Mouse (Mus musculus) neural tube, embryonic 12.5 days (tissue): ENCODE data around the gene Rnft1. TPM values are rescaled to one million over a fixed set of nuclear protein-coding genes. Genes with fewer than 3 reads are reported as not detected.
A peak's percentile ranks its signal among the peaks of the same experiment; 100 is the strongest.

Experiments used
- ATAC-seq: fragments of 200-750 bp; cut with Nextera tagmentation; 2 replicates; pipeline ENCODE4 v1.8.0; 2017; ENCODE audit warnings: low read depth, mild to moderate bottlenecking, moderate TSS enrichment, moderate library complexity; ENCODE audit not compliant: low FRiP score
- H3K27ac ChIP-seq: fragments of 300-500 bp; sonication (generic); 2 replicates; pipeline ENCODE4 v1.5.1; 2016
- H3K27me3 ChIP-seq: fragments of 300-500 bp; sonication (generic); replicated peaks from 2 replicates; pipeline ENCODE4 v1.6.1; 2016; ENCODE audit warnings: mild to moderate bottlenecking
- H3K36me3 ChIP-seq: fragments of 300-500 bp; sonication (generic); 2 replicates; pipeline ENCODE4 v1.6.1; 2016; ENCODE audit warnings: mild to moderate bottlenecking
- H3K4me1 ChIP-seq: fragments of 300-500 bp; sonication (generic); 2 replicates; pipeline ENCODE4 v1.6.1; 2016
- H3K4me2 ChIP-seq: fragments of 300-500 bp; sonication (generic); replicated peaks from 2 replicates; pipeline ENCODE4 v1.6.1; 2016; ENCODE audit warnings: mild to moderate bottlenecking
- H3K4me3 ChIP-seq: fragments of 300-500 bp; sonication (generic); 2 replicates; pipeline ENCODE4 v1.5.1; 2016
- H3K9ac ChIP-seq: fragments of 300-500 bp; sonication (generic); 2 replicates; pipeline ENCODE4 v1.6.1; 2016; ENCODE audit warnings: mild to moderate bottlenecking
- H3K9me3 ChIP-seq: fragments of 300-500 bp; sonication (generic); 2 replicates; pipeline ENCODE4 v1.6.1; 2016; ENCODE audit warnings: mild to moderate bottlenecking
- WGBS: fragments of 180-500 bp; shearing (Covaris S2); methylation state at CpG from one replicate; pipeline ENCODE4 v1.1.7; 2016; 5-methylcytosine and 5-hydroxymethylcytosine counted together
- polyA plus RNA-seq: library from polyadenylated mRNA; unstranded; fragments of >200 nt; fragmentation: Nextera tagmentation; extraction: Ambion mirVana; gene quantifications from 2 replicates; pipeline ENCODE4 v1.2.1, GENCODE M21; 2016

Rnft1 gene
- polyA plus RNA-seq, 1 experiment from 2014 or later, result 19.4 TPM

DNA sequence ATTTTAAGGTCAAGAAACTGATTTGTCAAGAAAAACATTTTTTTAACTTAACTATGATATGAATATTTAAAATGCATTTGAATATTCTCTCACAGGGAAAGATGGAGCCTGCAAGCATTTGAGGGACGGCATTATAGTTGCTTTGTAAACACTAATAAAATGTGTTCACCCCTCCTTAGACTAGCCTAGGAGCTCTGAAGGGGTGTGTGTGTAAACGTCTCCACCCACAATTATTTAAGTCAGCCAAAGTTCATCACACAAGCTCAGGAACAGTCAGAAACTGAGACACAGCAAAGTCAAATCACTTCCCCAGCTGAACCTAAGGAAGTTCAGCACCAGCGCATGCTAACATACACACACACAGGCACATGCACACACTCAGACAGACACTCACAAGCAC, 10.9 kb upstream of the Rnft1 start:
- Histone ChIP-seq H3K27ac (no peak overlapping the region), H3K4me1 (no peaks in the 10 kb centered on the region), H3K9me3 (no peaks in the 10 kb centered on the region), H3K4me3 (no peak overlapping the region), H3K4me2 (no peak overlapping the region), H3K27me3 (no peaks in the 10 kb centered on the region), H3K9ac (no peak overlapping the region), H3K36me3 (no peaks in the 10 kb centered on the region)
- no peak for ATAC-seq
- 66% methylated on average over 3 of the region's 3 CpGs for WGBS

DNA sequence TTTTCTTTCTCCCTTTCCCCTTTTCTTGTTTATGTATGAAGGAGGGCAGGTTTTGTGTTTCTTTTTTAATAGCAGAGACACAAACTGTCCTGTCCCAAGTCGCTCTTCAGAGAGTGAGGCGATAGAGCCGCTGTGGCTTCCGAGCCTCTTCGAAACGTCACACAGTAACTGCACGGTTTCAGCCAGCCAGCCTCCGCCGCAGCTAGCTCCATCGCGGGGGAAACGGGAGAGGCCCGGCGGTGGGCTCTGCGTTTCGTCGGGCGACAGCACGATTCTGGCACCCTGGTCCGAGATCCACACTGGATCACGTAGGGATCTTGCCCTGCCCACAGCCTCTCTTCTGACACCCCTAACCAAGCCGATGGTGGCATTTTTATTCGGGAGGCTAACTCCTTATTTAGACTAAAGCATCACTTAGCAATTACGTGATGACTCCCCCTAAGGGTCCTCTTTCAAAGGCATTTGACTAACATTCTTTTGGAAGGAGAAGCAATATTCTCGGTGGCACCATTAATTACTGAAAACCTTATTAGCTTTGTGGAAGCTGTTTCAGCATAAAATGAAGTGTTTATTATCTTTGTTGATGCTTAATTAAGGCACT, 553 bp downstream of the Rnft1 start:
- Histone ChIP-seq H3K9ac (peak overlapping the region; percentile 66), H3K27me3 (no peaks in the 10 kb centered on the region), H3K4me2 (peak overlapping the region; percentile 70), H3K9me3 (no peaks in the 10 kb centered on the region), H3K4me1 (peaks cover 9% of the 10 kb centered on the region), H3K4me3 (peak overlapping the region; percentile 61), H3K36me3 (peaks cover 4% of the 10 kb centered on the region), H3K27ac (peak overlapping the region; percentile 46; the same call in 1 of the 2 replicates)
- WGBS, result under 1% methylated on average over 25 of the region's 25 CpGs
- ATAC-seq, result peak; percentile 61

DNA sequence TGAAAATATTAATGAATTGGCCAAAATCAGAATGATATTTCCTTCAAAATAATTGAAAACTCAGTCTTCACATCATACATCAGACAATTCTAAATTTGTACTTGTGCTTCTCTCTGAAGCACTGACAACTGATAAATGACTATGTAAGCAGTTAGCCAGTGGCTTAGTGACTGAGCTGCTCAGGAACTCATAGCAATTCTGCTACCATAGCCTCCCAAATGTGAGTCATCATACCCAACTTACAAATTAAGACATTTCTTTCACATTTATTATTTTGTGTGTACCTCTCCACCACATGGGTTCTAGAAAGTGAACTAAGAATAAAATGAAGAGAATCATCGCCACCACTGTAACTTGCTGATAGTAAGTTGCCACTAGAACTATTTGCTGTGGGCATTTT, 6.3 kb downstream of the Rnft1 start:
- WGBS, result 100% methylated on average over 1 of the region's 1 CpGs

DNA sequence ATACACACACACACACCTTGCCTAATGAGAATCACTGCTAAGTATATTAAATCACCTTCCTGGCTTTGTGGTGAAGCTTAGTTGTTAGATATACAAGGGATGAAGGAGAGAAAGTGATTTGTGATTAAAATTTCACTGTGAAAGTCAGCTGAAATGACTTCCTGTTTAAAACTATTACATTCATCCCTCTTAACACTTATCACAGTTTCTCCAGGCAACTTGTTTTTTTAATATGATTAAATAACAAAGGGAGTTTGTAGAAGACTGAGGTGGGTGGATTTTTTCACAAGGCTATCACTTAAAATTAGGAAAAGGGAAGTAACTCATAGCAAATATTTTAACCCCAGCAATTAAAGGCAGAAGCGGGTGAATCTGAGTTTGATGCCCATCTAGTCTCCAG, 12.9 kb downstream of the Rnft1 start:
- Histone ChIP-seq H3K27me3 (no peaks in the 10 kb centered on the region), H3K27ac (no peak overlapping the region), H3K4me3 (no peak overlapping the region), H3K9me3 (no peaks in the 10 kb centered on the region), H3K4me2 (no peak overlapping the region), H3K4me1 (no peaks in the 10 kb centered on the region), H3K9ac (no peak overlapping the region), H3K36me3 (peaks cover 21% of the 10 kb centered on the region)
- 96% methylated on average over 1 of the region's 1 CpGs for WGBS
- ATAC-seq, result no peak

More for the DNA sequence above, 6.3 kb downstream of the Rnft1 start:
- no peak for ATAC-seq
- no peak overlapping the region for H3K27ac ChIP-seq
- H3K27me3 ChIP-seq, result no peaks in the 10 kb centered on the region
- no peak overlapping the region for H3K4me2 ChIP-seq
- peaks cover 5% of the 10 kb centered on the region for H3K4me1 ChIP-seq
- no peak overlapping the region for H3K9ac ChIP-seq
- peaks cover 16% of the 10 kb centered on the region for H3K36me3 ChIP-seq
- H3K4me3 ChIP-seq, result no peak overlapping the region
- no peaks in the 10 kb centered on the region for H3K9me3 ChIP-seq

DNA sequence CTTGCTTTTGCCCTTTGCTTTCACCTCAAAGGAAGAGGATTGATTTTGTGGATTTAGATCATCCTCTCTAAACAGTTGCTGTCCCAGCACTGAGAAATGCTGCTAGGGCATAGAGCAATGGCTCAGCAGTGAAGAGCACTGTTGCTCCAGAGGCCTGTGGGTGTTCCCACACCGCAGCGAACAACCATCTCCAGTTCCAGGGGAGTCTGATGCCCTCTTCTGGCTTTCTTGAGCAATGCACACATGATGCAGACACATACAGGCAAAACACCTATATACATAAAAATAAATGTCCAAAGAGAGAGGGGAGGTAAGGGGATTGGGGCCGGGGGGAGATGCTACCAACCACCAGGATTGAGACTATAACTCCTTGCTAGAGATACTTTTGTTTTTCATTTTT, 13.5 kb downstream of the Rnft1 start:
- no peaks in the 10 kb centered on the region for H3K27me3 ChIP-seq
- ATAC-seq, result no peak
- H3K9me3 ChIP-seq, result no peaks in the 10 kb centered on the region
- H3K4me1 ChIP-seq, result no peaks in the 10 kb centered on the region
- 77% methylated on average over 3 of the region's 3 CpGs for WGBS
- H3K9ac ChIP-seq, result no peak overlapping the region
- no peak overlapping the region for H3K4me2 ChIP-seq
- no peak overlapping the region for H3K27ac ChIP-seq
- peaks cover 21% of the 10 kb centered on the region for H3K36me3 ChIP-seq
- H3K4me3 ChIP-seq, result no peak overlapping the region

DNA sequence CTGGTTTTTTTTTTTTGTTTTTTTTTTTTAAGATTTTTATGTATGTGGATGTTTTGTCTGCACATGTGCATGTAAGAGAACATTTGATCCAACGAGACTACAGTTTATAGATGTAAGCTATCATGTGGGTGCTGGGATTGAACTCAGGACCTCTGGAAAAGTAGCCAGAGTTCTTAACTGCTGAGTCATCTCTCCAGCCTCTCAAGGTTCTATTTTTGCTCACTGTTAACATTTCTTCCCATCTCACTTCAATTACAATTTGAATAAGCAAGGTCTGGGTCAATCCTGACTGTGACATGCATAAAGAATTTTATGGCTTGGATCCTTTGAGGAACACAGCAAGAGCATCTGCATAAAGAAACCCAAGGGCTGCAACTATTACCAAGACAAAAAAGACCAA, 16.3 kb downstream of the Rnft1 start:
- Histone ChIP-seq H3K27me3 (no peaks in the 10 kb centered on the region), H3K9ac (no peak overlapping the region), H3K9me3 (no peaks in the 10 kb centered on the region), H3K36me3 (peaks cover 29% of the 10 kb centered on the region), H3K4me1 (no peaks in the 10 kb centered on the region), H3K4me3 (no peak overlapping the region), H3K4me2 (no peak overlapping the region), H3K27ac (no peak overlapping the region)
- ATAC-seq, result no peak
- 58% methylated on average over 1 of the region's 1 CpGs for WGBS

DNA sequence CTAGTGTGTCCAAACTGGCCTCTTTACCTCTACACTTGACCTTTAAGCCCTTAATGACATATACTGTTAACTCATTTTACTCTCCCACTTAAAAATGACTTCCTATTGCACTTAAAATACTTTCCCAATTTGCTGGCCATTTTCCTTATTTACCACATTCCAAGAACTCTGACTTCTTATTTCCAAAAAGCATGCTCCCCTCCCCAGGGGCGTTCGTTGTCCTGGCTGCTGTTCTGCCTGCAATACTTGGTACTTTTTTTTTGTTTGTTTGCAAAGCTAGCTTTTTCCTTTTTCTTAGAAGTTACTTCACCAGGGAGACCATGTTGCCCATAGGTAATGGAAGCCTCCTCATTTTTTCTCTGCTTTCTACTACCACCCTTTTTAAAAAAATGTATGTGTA, 18.7 kb downstream of the Rnft1 start:
- H3K27me3 ChIP-seq, result no peaks in the 10 kb centered on the region
- no peak overlapping the region for H3K9ac ChIP-seq
- no peak for ATAC-seq
- H3K27ac ChIP-seq, result no peak overlapping the region
- no peaks in the 10 kb centered on the region for H3K9me3 ChIP-seq
- H3K4me3 ChIP-seq, result no peak overlapping the region
- H3K36me3 ChIP-seq, result peaks cover 38% of the 10 kb centered on the region
- H3K4me2 ChIP-seq, result no peak overlapping the region
- no peaks in the 10 kb centered on the region for H3K4me1 ChIP-seq
- WGBS, result 93% methylated on average over 2 of the region's 2 CpGs

DNA sequence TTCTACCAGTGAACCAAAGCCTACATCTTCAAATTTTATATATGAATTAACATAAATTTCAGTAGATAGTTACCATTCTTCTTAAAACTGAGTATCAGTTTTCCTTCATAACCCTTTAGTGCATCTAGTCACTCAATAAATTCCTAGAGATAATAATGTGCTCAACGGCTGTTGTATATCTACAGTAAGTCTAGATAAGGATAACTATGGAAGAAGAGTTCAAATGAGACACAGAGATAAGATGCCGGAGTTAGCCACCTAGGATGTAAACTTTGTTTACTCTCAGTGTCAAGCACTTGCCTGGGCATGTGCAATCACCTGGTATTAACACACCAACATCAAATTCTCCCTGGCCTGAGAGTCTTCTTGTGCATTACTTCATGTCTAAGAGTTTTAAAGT, 22.9 kb downstream of the Rnft1 start:
- Histone ChIP-seq H3K9me3 (no peaks in the 10 kb centered on the region), H3K4me2 (no peak overlapping the region), H3K4me3 (no peak overlapping the region), H3K27me3 (no peaks in the 10 kb centered on the region), H3K9ac (no peak overlapping the region), H3K4me1 (no peaks in the 10 kb centered on the region), H3K36me3 (peaks cover 68% of the 10 kb centered on the region), H3K27ac (no peak overlapping the region)
- no peak for ATAC-seq
- 92% methylated on average over 2 of the region's 2 CpGs for WGBS

DNA sequence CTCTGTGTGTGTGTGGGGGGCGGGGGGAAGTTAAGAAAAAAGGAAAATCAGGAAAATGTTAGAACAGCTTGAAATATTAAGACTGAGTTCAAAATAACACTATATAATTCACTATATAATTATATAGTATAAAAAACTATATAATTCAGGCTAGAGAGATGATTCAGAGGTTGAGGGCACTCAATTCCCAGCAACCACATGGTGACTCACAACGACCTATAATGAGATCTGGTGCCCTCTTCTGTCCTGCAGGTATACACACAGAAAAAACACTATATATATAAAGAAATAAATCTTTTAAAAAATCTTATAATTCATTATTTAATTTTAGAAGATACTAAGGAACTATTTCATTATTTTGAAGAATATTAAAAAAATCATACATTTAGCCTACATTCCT, 23.5 kb downstream of the Rnft1 start:
- ATAC-seq, result no peak
- 93% methylated on average over 2 of the region's 2 CpGs for WGBS
- H3K4me3 ChIP-seq, result no peak overlapping the region
- peaks cover 68% of the 10 kb centered on the region for H3K36me3 ChIP-seq
- no peaks in the 10 kb centered on the region for H3K27me3 ChIP-seq
- no peak overlapping the region for H3K9ac ChIP-seq
- no peak overlapping the region for H3K27ac ChIP-seq
- H3K4me1 ChIP-seq, result no peaks in the 10 kb centered on the region
- no peaks in the 10 kb centered on the region for H3K9me3 ChIP-seq
- H3K4me2 ChIP-seq, result no peak overlapping the region

DNA sequence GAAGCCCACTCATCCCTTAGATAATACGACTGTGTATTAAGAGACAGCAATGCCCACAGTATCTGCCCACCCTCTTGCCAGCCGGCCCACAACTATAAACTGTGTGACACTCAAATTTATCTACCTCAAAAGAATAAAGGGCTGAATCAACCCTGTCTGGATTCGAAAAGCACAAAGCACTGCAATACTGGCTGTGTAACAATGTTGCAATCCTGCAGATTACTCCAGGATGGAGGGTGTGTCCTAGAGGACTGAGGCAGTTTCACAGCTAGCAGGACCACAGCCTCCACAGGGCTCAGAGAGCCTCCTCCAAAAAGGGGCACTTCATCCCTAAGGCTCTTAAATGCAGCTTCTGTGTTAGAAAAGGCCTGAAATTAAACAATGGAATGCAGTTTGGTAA, 32.2 kb downstream of the Rnft1 start:
- whole genome bisulfite sequencing, result 85% methylated on average over 3 of the region's 3 CpGs

DNA sequence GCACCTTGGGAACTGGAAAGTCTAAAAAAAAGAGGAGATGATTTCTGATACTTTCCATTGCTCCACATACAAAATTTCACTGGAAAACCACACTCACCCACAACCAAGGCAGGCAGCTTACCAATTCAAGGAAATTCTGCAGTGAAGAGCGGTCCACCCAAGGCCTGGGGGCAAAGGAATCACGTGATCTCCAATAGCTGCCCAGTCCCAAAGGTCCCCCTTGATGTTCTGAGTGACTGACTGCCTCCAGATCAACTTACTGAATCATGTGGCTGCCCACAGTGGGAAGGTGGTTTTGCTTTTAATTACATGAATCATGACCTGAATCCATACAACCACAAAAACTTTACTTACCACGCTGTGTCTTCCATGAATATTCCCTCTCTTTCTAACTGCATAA, 32.8 kb downstream of the Rnft1 start:
- H3K27ac ChIP-seq, result no peak overlapping the region
- H3K4me3 ChIP-seq, result no peak overlapping the region
- no peaks in the 10 kb centered on the region for H3K27me3 ChIP-seq
- no peak overlapping the region for H3K4me2 ChIP-seq
- 94% methylated on average over 3 of the region's 3 CpGs for WGBS
- H3K9me3 ChIP-seq, result no peaks in the 10 kb centered on the region
- H3K4me1 ChIP-seq, result no peaks in the 10 kb centered on the region
- no peak for ATAC-seq
- no peak overlapping the region for H3K9ac ChIP-seq
- peaks cover 65% of the 10 kb centered on the region for H3K36me3 ChIP-seq

More for the DNA sequence above, 32.2 kb downstream of the Rnft1 start:
- no peak for ATAC-seq
- H3K4me2 ChIP-seq, result no peak overlapping the region
- no peaks in the 10 kb centered on the region for H3K9me3 ChIP-seq
- no peaks in the 10 kb centered on the region for H3K27me3 ChIP-seq
- H3K9ac ChIP-seq, result no peak overlapping the region
- H3K4me3 ChIP-seq, result no peak overlapping the region
- H3K36me3 ChIP-seq, result peaks cover 65% of the 10 kb centered on the region
- H3K4me1 ChIP-seq, result no peaks in the 10 kb centered on the region
- H3K27ac ChIP-seq, result no peak overlapping the region

DNA sequence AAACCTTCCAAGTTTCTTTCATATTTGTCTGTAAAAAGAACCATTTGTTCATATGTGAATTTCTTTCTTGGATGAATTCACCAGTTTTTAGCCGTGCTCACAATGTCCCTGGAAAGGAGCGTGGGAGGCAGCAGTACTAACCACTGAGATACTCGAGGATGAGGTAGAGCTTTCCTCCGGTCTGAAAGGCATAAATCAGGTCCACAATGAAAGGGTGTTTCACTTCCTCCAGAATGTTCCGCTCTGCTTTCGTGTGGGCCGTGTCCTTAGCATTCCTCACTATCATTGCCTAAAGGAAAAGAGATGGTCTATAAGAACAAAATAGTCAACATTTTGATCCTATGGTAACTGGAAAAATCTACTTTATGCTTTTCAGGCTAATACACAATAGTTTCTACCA, 35.3 kb downstream of the Rnft1 start:
- no peaks in the 10 kb centered on the region for H3K9me3 ChIP-seq
- H3K9ac ChIP-seq, result no peak overlapping the region
- H3K27ac ChIP-seq, result no peak overlapping the region
- 88% methylated on average over 7 of the region's 7 CpGs for WGBS
- H3K4me1 ChIP-seq, result no peaks in the 10 kb centered on the region
- H3K4me2 ChIP-seq, result no peak overlapping the region
- H3K4me3 ChIP-seq, result no peak overlapping the region
- no peak for ATAC-seq
- no peaks in the 10 kb centered on the region for H3K27me3 ChIP-seq
- H3K36me3 ChIP-seq, result peaks cover 74% of the 10 kb centered on the region

DNA sequence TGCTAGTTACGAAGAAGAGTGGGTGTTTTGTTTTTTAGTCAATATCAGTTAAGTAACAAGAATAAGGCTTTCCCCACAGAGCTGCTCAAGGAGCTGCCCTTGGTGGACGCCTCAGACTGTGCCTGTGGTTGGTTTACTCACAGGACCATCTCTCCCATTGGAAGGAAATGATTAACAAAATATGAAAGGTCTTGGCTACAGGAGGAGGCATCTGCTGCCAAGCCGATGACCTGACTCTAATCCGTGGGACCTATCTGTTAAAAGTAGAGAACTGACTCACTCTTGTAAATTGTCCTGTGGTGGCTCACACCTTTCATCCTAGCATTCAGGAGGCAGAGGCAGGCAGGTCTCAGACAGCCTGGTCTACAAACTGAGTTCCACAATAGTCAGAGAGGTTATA, 43.1 kb downstream of the Rnft1 start:
- Histone ChIP-seq H3K4me1 (no peaks in the 10 kb centered on the region), H3K27me3 (no peaks in the 10 kb centered on the region), H3K9me3 (no peaks in the 10 kb centered on the region), H3K4me2 (no peak overlapping the region), H3K27ac (no peak overlapping the region), H3K4me3 (no peak overlapping the region), H3K9ac (no peak overlapping the region), H3K36me3 (peaks cover 70% of the 10 kb centered on the region)
- no peak for ATAC-seq
- WGBS, result 94% methylated on average over 4 of the region's 4 CpGs
